Mouse (Mus musculus) liver, postnatal 0 days (tissue): ENCODE measurements around the gene Rin3. TPM values are rescaled to one million over a fixed set of nuclear protein-coding genes. Genes with fewer than 3 reads are reported as not detected.

Experiments used
- ATAC-seq: fragments of 200-750 bp; cut with Nextera tagmentation; 2 replicates; pipeline ENCODE4 v1.8.0; 2017; ENCODE audit warnings: mild to moderate bottlenecking, moderate library complexity
- DNase-seq: peaks from one replicate; pipeline ENCODE4 v3.0.0-alpha.2; 2016
- H3K27ac ChIP-seq: fragments of 300-500 bp; sonication (generic); 2 replicates; pipeline ENCODE4 v1.5.1; 2014; ENCODE audit warnings: antibody characterized with exemption, moderate library complexity, mild to moderate bottlenecking, low read depth
- H3K27me3 ChIP-seq: fragments of 300-500 bp; sonication (generic); 2 replicates; pipeline ENCODE4 v1.6.1; 2014; ENCODE audit warnings: low read length, control low read depth, mixed read lengths; ENCODE audit not compliant: insufficient read depth
- H3K36me3 ChIP-seq: fragments of 300-500 bp; sonication (generic); replicated peaks from 2 replicates; pipeline ENCODE4 v1.6.1; 2014; ENCODE audit warnings: mild to moderate bottlenecking, control low read depth, low read length, moderate library complexity, mixed read lengths; ENCODE audit not compliant: insufficient read depth
- H3K4me1 ChIP-seq: fragments of 300-500 bp; sonication (generic); 2 replicates; pipeline ENCODE4 v1.6.1; 2014; ENCODE audit warnings: antibody characterized with exemption, mild to moderate bottlenecking, control low read depth; ENCODE audit not compliant: insufficient read depth
- H3K4me2 ChIP-seq: fragments of 300-500 bp; sonication (generic); 2 replicates; pipeline ENCODE4 v1.6.1; 2014; ENCODE audit warnings: low read depth, mild to moderate bottlenecking, low read length, moderate library complexity, mixed read lengths
- H3K4me3 ChIP-seq: fragments of 300-500 bp; sonication (generic); 2 replicates; pipeline ENCODE4 v1.5.1; 2014; ENCODE audit warnings: low read depth, low read length
- H3K9ac ChIP-seq: fragments of 300-500 bp; sonication (generic); replicated peaks from 2 replicates; pipeline ENCODE4 v1.6.1; 2014; ENCODE audit warnings: mild to moderate bottlenecking, moderate library complexity
- H3K9me3 ChIP-seq: fragments of 300-500 bp; sonication (generic); 2 replicates; pipeline ENCODE4 v1.6.1; 2016; ENCODE audit warnings: mild to moderate bottlenecking, control low read depth, low read length, mixed read lengths
- CTCF ChIP-seq: sonication (generic); IDR thresholded peaks from 2 replicates; pipeline ENCODE4 v1.5.1; 2016; ENCODE audit warnings: antibody characterized with exemption, low read depth
- EP300 ChIP-seq: IDR thresholded peaks from 2 replicates; pipeline ENCODE4 v1.6.1; 2016; ENCODE audit warnings: antibody characterized with exemption, low read depth, mild to moderate bottlenecking
- WGBS: fragments of 180-500 bp; shearing (Covaris S2); extraction: QIAGEN DNeasy Blood & Tissue Kit; methylation state at CpG from one replicate; pipeline ENCODE4 v1.1.7; 2014; ENCODE audit not compliant: insufficient replicate concordance; 5-methylcytosine and 5-hydroxymethylcytosine counted together
- polyA plus RNA-seq: library from polyadenylated mRNA; unstranded; fragments of >200 nt; fragmentation: Nextera tagmentation; extraction: Ambion mirVana; gene quantifications from 2 replicates; pipeline ENCODE4 v1.2.1, GENCODE M21; 2015

The Rin3 gene
- polyA plus RNA-seq, 1 experiment from 2014 or later = 10.0 TPM

DNA sequence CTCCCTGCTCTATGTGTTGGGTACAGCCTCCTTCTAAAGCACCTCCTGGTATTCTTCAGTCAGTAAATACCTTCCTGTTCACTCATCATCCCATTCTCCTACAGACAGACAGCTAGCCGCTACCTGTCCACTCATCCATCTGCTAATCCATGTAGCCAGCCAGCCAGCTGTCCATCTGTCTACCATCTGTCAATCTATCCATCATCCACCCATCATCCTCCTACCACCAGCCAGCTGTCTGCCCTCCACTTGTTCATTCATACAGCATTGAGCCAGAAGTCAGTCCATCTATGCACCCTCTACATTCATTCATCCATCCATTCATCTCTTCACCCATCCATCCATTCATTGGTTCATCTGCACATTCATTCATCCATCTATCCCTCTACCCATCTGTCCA lies 6.7 kb downstream of the Rin3 start:
- WGBS = 95% methylated on average over 1 of the region's 1 CpGs

DNA sequence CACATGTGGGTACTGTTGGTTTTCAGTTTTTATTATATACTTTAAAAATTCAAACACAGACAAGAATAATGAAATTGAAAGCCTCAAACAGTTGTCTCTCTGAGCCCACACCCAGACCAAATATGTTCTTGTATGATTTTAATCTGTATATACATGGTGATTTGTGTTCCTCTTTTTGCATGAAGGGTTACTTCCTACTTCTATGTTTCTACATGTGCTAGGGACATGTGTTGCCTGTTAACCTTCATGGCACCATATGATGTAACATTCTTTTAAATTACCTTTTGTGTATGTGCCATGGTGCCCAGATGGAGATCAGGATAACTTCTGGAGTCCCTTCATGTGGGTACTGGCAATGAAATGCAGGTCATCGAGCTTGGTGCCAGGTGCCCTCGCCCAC lies 7.8 kb downstream of the Rin3 start:
- 0 out of 2 replicates have a peak, but pooled peaks cover 3% of the 10 kb centered on the region for H3K36me3 ChIP-seq
- H3K27me3 ChIP-seq = no peaks in the 10 kb centered on the region
- H3K4me1 ChIP-seq = peaks cover 55% of the 10 kb centered on the region
- H3K9me3 ChIP-seq = no peaks in the 10 kb centered on the region
- no peak overlapping the region for H3K27ac ChIP-seq
- 70% methylated on average over 2 of the region's 2 CpGs for WGBS
- H3K9ac ChIP-seq = no peak overlapping the region
- no peak overlapping the region for H3K4me3 ChIP-seq
- no peak for ATAC-seq
- no peak overlapping the region for H3K4me2 ChIP-seq
- no peak for TF ChIP-seq CTCF
- no peak for TF ChIP-seq EP300
- no peak for DNase-seq

More for the DNA sequence above, 6.7 kb downstream of the Rin3 start:
- ATAC-seq (no peak), DNase-seq (no peak)
- Histone ChIP-seq H3K9ac (no peak overlapping the region), H3K4me3 (no peak overlapping the region), H3K4me1 (peaks cover 66% of the 10 kb centered on the region), H3K27me3 (no peaks in the 10 kb centered on the region), H3K4me2 (no peak overlapping the region), H3K9me3 (no peaks in the 10 kb centered on the region), H3K36me3 (0 out of 2 replicates have a peak, but pooled peaks cover 3% of the 10 kb centered on the region), H3K27ac (no peak overlapping the region)
- TF ChIP-seq EP300 (no peak), CTCF (no peak)

DNA sequence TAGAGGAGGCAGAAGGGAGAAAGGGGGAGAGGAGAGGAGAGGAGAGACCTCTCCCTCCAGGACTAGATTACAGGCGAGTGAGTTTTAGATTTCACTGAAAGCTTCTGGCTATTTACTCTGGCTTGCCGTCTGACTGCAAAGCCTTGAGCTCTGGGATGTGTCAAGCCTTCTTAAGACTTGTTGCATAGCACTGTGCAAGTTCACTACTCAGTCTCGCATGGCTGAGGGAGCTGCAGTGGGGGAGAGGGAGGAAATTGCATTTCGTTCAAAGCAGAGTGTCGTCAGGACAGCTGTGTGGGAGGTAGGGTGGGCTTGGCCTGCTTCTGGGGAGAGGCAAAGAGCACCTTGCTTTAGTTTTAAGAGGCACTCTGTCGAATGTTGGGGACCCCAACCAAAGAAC lies 8.8 kb downstream of the Rin3 start:
- Histone ChIP-seq H3K27me3 (no peaks in the 10 kb centered on the region), H3K27ac (peak overlapping the region; percentile 6; the same call in 1 of the 2 replicates), H3K9ac (no peak overlapping the region), H3K4me3 (no peak overlapping the region), H3K36me3 (0 out of 2 replicates have a peak, but pooled peaks cover 3% of the 10 kb centered on the region), H3K4me2 (no peak overlapping the region), H3K9me3 (no peaks in the 10 kb centered on the region), H3K4me1 (peaks cover 49% of the 10 kb centered on the region)
- DNase-seq (no peak), ATAC-seq (no peak)
- TF ChIP-seq EP300 = no peak
- no peak for TF ChIP-seq CTCF
- WGBS = 27% methylated on average over 6 of the region's 6 CpGs

DNA sequence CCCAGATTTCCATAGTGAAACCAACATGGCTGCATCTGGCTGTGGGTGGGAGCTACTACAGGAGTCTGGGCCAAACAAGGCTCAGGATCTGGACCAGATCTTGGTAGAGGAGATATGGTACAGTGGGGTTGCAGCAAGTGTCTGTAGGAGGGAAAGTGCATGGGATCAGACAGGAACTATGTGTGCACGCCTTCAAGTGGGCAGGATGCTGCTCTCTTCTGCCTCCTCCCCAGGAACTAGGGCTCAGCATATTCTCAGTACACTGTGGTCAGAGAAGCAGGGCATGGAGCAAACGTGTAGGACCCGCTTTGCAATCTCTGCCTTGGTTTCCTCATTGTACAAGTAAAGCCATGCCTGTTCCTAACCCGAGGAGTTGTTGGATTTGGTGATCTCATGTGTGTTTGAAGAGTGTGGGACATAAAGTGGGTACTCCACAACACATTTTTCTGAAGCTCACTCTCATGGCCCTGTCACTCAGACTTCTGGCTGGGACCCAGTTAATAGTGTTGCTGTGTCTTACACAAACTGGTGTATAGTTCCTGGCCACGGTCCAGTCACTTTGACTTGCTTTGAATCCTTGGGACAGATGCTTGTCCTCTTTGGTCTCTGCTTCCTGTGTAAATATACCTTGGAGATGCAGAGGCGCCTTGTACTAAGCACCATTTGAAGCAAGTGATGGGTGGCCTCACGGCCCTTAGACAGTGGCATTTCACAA lies 9.8 kb downstream of the Rin3 start:
- no peak for TF ChIP-seq CTCF
- no peak overlapping the region for H3K27ac ChIP-seq
- no peaks in the 10 kb centered on the region for H3K9me3 ChIP-seq
- 58% methylated on average over 7 of the region's 7 CpGs for WGBS
- H3K4me3 ChIP-seq = no peak overlapping the region
- peaks cover 48% of the 10 kb centered on the region for H3K4me1 ChIP-seq
- H3K4me2 ChIP-seq = no peak overlapping the region
- 0 out of 2 replicates have a peak, but pooled peaks cover 3% of the 10 kb centered on the region for H3K36me3 ChIP-seq
- ATAC-seq = no peak
- H3K9ac ChIP-seq = no peak overlapping the region
- no peak for DNase-seq
- no peaks in the 10 kb centered on the region for H3K27me3 ChIP-seq

DNA sequence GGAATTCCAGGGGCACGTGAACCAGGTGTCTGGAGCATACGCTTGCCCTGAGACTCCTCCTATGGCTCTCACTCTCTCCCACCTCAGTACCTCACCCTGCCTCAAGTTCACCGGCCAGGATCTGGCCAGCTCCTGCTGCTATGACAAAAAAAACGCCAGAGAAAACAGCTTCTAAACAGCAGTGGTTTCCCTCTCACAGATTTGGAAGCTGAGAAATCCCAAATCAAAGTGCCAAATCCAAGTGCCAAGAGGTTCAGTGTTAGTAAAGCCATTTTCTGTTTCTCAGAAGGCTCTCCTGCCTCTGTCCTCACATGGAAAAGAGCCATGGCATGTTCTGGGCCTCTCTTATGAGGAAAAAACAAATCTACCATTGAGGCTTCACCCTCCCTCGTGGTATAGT lies 11.8 kb downstream of the Rin3 start:
- Histone ChIP-seq H3K27me3 (no peaks in the 10 kb centered on the region), H3K4me2 (no peak overlapping the region), H3K4me1 (peaks cover 50% of the 10 kb centered on the region), H3K27ac (no peak overlapping the region), H3K9me3 (no peaks in the 10 kb centered on the region), H3K36me3 (0 out of 2 replicates have a peak, but pooled peaks cover 2% of the 10 kb centered on the region), H3K4me3 (no peak overlapping the region), H3K9ac (no peak overlapping the region)
- TF ChIP-seq CTCF (no peak), EP300 (no peak)
- no peak for DNase-seq
- WGBS = 71% methylated on average over 5 of the region's 5 CpGs
- no peak for ATAC-seq

DNA sequence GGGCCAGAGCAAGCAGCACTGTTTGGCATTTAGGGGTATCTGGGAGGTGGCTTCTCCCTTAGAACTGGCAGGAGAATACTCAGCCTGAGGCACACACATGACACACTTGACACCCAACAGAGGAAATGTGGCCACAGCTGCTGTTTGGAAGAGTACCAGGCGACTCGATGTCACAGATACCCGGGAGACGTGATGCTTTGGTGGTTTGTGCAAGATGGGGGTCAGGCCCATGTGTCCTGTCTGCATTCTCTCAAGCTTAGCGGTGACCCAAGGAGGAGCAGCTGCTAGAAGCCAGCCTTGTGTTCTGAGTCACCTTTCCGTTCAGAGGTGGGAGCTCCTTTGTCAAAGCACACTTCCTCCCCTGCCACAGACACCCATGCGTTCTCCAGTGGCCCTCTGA lies 12.4 kb downstream of the Rin3 start:
- Histone ChIP-seq H3K27ac (no peak overlapping the region), H3K27me3 (no peaks in the 10 kb centered on the region), H3K4me2 (no peak overlapping the region), H3K36me3 (0 out of 2 replicates have a peak, but pooled peaks cover 2% of the 10 kb centered on the region), H3K4me3 (no peak overlapping the region), H3K9ac (no peak overlapping the region), H3K4me1 (peaks cover 51% of the 10 kb centered on the region), H3K9me3 (no peaks in the 10 kb centered on the region)
- WGBS = 53% methylated on average over 7 of the region's 7 CpGs
- TF ChIP-seq EP300 (no peak), CTCF (no peak)
- no peak for DNase-seq
- no peak for ATAC-seq
